Mouse (Mus musculus) stomach, postnatal 0 days (tissue): ENCODE results near the gene Mia. TPM values are rescaled to one million over a fixed set of nuclear protein-coding genes. Genes with fewer than 3 reads are reported as not detected.

Source experiments
- ATAC-seq: fragments of 200-750 bp; cut with Nextera tagmentation; 2 replicates; pipeline ENCODE4 v1.8.0; 2017; ENCODE audit not compliant: low FRiP score, low TSS enrichment
- DNase-seq: peaks from one replicate; pipeline ENCODE4 v3.0.0-alpha.2; 2016; ENCODE audit warnings: low spot score
- H3K27ac ChIP-seq: fragments of 300-500 bp; sonication (generic); replicated peaks from 2 replicates; pipeline ENCODE4 v1.5.1; 2014; ENCODE audit warnings: mild to moderate bottlenecking, control low read depth
- H3K27me3 ChIP-seq: fragments of 300-500 bp; sonication (generic); 2 replicates; pipeline ENCODE4 v1.6.1; 2014; ENCODE audit warnings: low read length; ENCODE audit not compliant: control insufficient read depth, insufficient read depth
- H3K36me3 ChIP-seq: fragments of 300-500 bp; sonication (generic); 2 replicates; pipeline ENCODE4 v1.6.1; 2014; ENCODE audit warnings: low read length, mixed read lengths; ENCODE audit not compliant: control insufficient read depth, insufficient read depth
- H3K4me1 ChIP-seq: fragments of 300-500 bp; sonication (generic); replicated peaks from 2 replicates; pipeline ENCODE4 v1.6.1; 2014; ENCODE audit warnings: antibody characterized with exemption; ENCODE audit not compliant: control insufficient read depth, insufficient read depth
- H3K4me2 ChIP-seq: fragments of 300-500 bp; sonication (generic); replicated peaks from 2 replicates; pipeline ENCODE4 v1.6.1; 2014; ENCODE audit warnings: low read depth, mild to moderate bottlenecking, control low read depth, moderate library complexity
- H3K4me3 ChIP-seq: fragments of 300-500 bp; sonication (generic); 2 replicates; pipeline ENCODE4 v1.5.1; 2014; ENCODE audit warnings: low read depth, low read length, control low read depth
- H3K9ac ChIP-seq: fragments of 300-500 bp; sonication (generic); 2 replicates; pipeline ENCODE4 v1.6.1; 2014; ENCODE audit warnings: mild to moderate bottlenecking, low read length, control low read depth, mixed read lengths
- H3K9me3 ChIP-seq: fragments of 300-500 bp; sonication (generic); 2 replicates; pipeline ENCODE4 v1.6.1; 2016; ENCODE audit warnings: low read length; ENCODE audit not compliant: control insufficient read depth
- CTCF ChIP-seq: IDR thresholded peaks from 2 replicates; pipeline ENCODE4 v1.5.1; 2016; ENCODE audit warnings: antibody characterized with exemption, low read depth, mild to moderate bottlenecking, moderate library complexity
- EP300 ChIP-seq: optimal IDR thresholded peaks from 2 replicates; pipeline ENCODE3; 2016; ENCODE audit warnings: antibody characterized with exemption
- WGBS: fragments of 180-500 bp; shearing (Covaris S2); extraction: QIAGEN DNeasy Blood & Tissue Kit; methylation state at CpG from one replicate; pipeline ENCODE4 v1.1.7; 2014; 5-methylcytosine and 5-hydroxymethylcytosine counted together
- polyA plus RNA-seq: library from polyadenylated mRNA; unstranded; fragments of >200 nt; fragmentation: Nextera tagmentation; extraction: Ambion mirVana; gene quantifications from 2 replicates; pipeline ENCODE4 v1.2.1, GENCODE M21; 2015

The Mia gene
- polyA plus RNA-seq, 1 experiment from 2014 or later = 7.3 TPM

GRCm38 (mm10) chr7:27174496-27174895, 6.5 kb downstream of the Mia start:
- ATAC-seq (no peak), DNase-seq (no peak)
- Histone ChIP-seq H3K9ac (no peak overlapping the region), H3K4me3 (no peak overlapping the region), H3K4me2 (no peak overlapping the region), H3K27ac (no peak overlapping the region), H3K27me3 (no peaks in the 10 kb centered on the region), H3K36me3 (peaks cover 10% of the 10 kb centered on the region; the same call in 1 of the 2 replicates), H3K4me1 (no peaks in the 10 kb centered on the region; the same call in 1 of the 2 replicates), H3K9me3 (no peaks in the 10 kb centered on the region)
- no peak for TF ChIP-seq EP300
- no peak for TF ChIP-seq CTCF
- WGBS = 95% methylated on average over 15 of the region's 15 CpGs

GRCm38 (mm10) chr7:27170981-27171380, 10.0 kb downstream of the Mia start:
- no peak for TF ChIP-seq CTCF
- TF ChIP-seq EP300 = no peak
- Histone ChIP-seq H3K27ac (no peak overlapping the region), H3K4me1 (0 out of 2 replicates have a peak, but pooled peaks cover 3% of the 10 kb centered on the region), H3K9me3 (no peaks in the 10 kb centered on the region), H3K4me2 (no peak overlapping the region), H3K9ac (no peak overlapping the region), H3K36me3 (peaks cover 10% of the 10 kb centered on the region; the same call in 1 of the 2 replicates), H3K4me3 (no peak overlapping the region), H3K27me3 (no peaks in the 10 kb centered on the region)
- no peak for ATAC-seq
- 90% methylated on average over 3 of the region's 3 CpGs for WGBS
- DNase-seq = no peak

- Histone ChIP-seq H3K9me3 (no peaks in the 10 kb centered on the region), H3K4me3 (no peak overlapping the region), H3K27me3 (no peaks in the 10 kb centered on the region), H3K27ac (no peak overlapping the region), H3K9ac (no peak overlapping the region), H3K4me1 (peaks cover 3% of the 10 kb centered on the region; the same call in 1 of the 2 replicates), H3K4me2 (no peak overlapping the region), H3K36me3 (peaks cover 11% of the 10 kb centered on the region; the same call in 1 of the 2 replicates)
- DNase-seq = no peak
- WGBS = 81% methylated on average over 5 of the region's 5 CpGs
- TF ChIP-seq CTCF (no peak), EP300 (no peak)
- no peak for ATAC-seq
Measured at GRCm38 (mm10) chr7:27168371-27168770, 12.6 kb downstream of the Mia start.

GRCm38 (mm10) chr7:27167475-27168094, 13.4 kb downstream of the Mia start:
- H3K9ac ChIP-seq = peak overlapping the region; percentile 94
- ATAC-seq (no peak), DNase-seq (no peak)
- 68% methylated on average over 11 of the region's 11 CpGs for WGBS
- H3K4me2 ChIP-seq = peak overlapping the region; percentile 78
- H3K36me3 ChIP-seq = 0 out of 2 replicates have a peak, but pooled peaks cover 5% of the 10 kb centered on the region
- peak overlapping the region; percentile 99 for H3K27ac ChIP-seq
- H3K4me1 ChIP-seq = peaks cover 3% of the 10 kb centered on the region; the same call in 1 of the 2 replicates
- no peak for TF ChIP-seq CTCF
- TF ChIP-seq EP300 = no peak
- no peaks in the 10 kb centered on the region for H3K27me3 ChIP-seq
- H3K9me3 ChIP-seq = no peaks in the 10 kb centered on the region
- peak overlapping the region; percentile 84 for H3K4me3 ChIP-seq

GRCm38 (mm10) chr7:27166614-27167474, 14.1 kb downstream of the Mia start, which contains the start of gene Egln2:
TSS of gene Egln2 (minus strand) at chr7:27166802.
- WGBS = 2% methylated on average over 48 of the region's 61 CpGs
- H3K9me3 ChIP-seq = no peaks in the 10 kb centered on the region

More at GRCm38 (mm10) chr7:27166614-27167474, 14.1 kb downstream of the Mia start, which contains the start of gene Egln2:
- ATAC-seq (peak; percentile 85), DNase-seq (peak; percentile 95)
- no peak for TF ChIP-seq CTCF
- no peak for TF ChIP-seq EP300
- Histone ChIP-seq H3K4me3 (peak within 1 kb of the TSS; percentile 84), H3K27me3 (no peaks in the 10 kb centered on the region), H3K27ac (peak within 1 kb of the TSS; percentile 99), H3K9ac (peak within 1 kb of the TSS; percentile 94), H3K36me3 (0 out of 2 replicates have a peak, but pooled peaks cover 5% of the 10 kb centered on the region), H3K4me1 (peaks cover 3% of the 10 kb centered on the region; the same call in 1 of the 2 replicates), H3K4me2 (peak within 1 kb of the TSS; percentile 78)
